Comparison of ENCODE assay signal across 12 mouse cellular contexts in the genomic region with DNA sequence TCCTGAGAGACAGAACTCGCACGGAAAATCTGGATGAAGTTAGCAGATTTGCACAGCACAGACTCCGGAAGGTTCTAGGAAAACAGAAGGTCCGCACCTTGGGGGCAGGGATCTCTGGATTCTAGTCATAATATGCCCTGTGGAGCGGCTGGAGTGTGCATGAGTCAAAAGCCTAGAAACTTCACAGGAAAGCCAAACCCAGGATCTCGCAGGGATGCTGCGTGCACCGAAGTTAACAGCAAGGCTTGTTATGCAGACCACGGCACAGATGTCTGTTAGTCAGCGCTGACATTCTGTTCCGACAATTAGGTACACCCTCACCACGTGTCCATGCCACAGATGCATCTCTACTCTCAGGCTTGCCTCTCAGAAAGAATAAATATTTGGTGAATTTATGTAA.
DNase-seq lines count a peak whose midpoint lies in the region; ATAC-seq lines count a peak whose summit lies in the region.
"Had no signal": no experiment of that assay in that cellular context is flagged by ENCODE, and none has a peak within 500 bp of the region (broad histone marks: within the 10 kb centered on the region; RNA-seq: fewer than 3 reads in every experiment).

No protein-coding gene starts in this region.

- peak; percentile 92 for ATAC-seq in cerebellum, adult (ENCODE audit: insufficient number of reproducible peaks, low FRiP score, low TSS enrichment)

- intact Hi-C loops in left cerebral cortex, postnatal 14 days (cut with DNase I), result no loop called here
- intact Hi-C loops in left cerebral cortex, postnatal 4 days (cut with DNase I), result loop anchor here (10.0 kb wide), 1 partner anchor 188 kb away; no protein-coding TSS in a partner anchor
- intact Hi-C loops in heart, postnatal 36 days (cut with DNase I), result no loop called here

- no peak for DNase-seq in cerebellum, postnatal 4 days (ENCODE audit: low spot score in 2 of 2)
- peak; percentile 25 to 41 for DNase-seq in left cerebral cortex, postnatal 14 days (ENCODE audit: low spot score in 2 of 2)
- DNase-seq in left cerebral cortex, postnatal 4 days, result no peak
- peak; percentile 72 to 76 for DNase-seq in cerebellum, postnatal 36 days
- peak; percentile 37 to 55 for DNase-seq in layer of hippocampus, postnatal 36 days
- DNase-seq in heart, postnatal 36 days, result no peak
- no peak for DNase-seq in adipocyte (ENCODE audit: low spot score)
- DNase-seq: adrenal gland, postnatal 14 days; heart, adult 18-20 months; heart, postnatal 4 days; liver, embryonic 13.5 days had no signal

Comparison
In these comparisons a context has a peak if more than half of its experiments do, and no peak if none do; other contexts are left out.
1. DNase-seq: peak in left cerebral cortex, postnatal 14 days (2 of 2), cerebellum, postnatal 36 days (2 of 2) and layer of hippocampus, postnatal 36 days (2 of 2); none in cerebellum, postnatal 4 days (0 of 2), left cerebral cortex, postnatal 4 days (single experiment), heart, postnatal 36 days (0 of 2) and adipocyte (single experiment).